Mouse (Mus musculus): Measurements from ENCODE around the gene Htra2.

Htra2 gene

GRCm38 (mm10) chr6:83070311-83071219, 15.5 kb upstream of the Htra2 start:
- DNase-seq (ENCODE audit: low spot score in 2 of 2), result peak in 1 of 2 experiments; percentile 28

GRCm38 (mm10) chr6:83070247-83070310, 15.0 kb upstream of the Htra2 start, which contains the start of gene Tlx2:
Gene Tlx2 (minus strand): TSS chr6:83070293.
- DNase-seq (ENCODE audit: low spot score in 2 of 2), result no peak

- DNase-seq (ENCODE audit: low spot score in 2 of 2), result no peak
Measured at GRCm38 (mm10) chr6:83069488-83070246, 14.6 kb upstream of the Htra2 start.

GRCm38 (mm10) chr6:83068706-83069487, 13.8 kb upstream of the Htra2 start:
- no peak for DNase-seq (ENCODE audit: low spot score in 2 of 2)

GRCm38 (mm10) chr6:83068221-83068620, 13.1 kb upstream of the Htra2 start:
- DNase-seq (ENCODE audit: low spot score in 2 of 2), result no peak

- DNase-seq (ENCODE audit: low spot score in 2 of 2), result no peak
Measured at GRCm38 (mm10) chr6:83066441-83066840, 11.4 kb upstream of the Htra2 start.

- DNase-seq (ENCODE audit: low spot score in 2 of 2), result no peak
Measured at GRCm38 (mm10) chr6:83065995-83066394, 10.9 kb upstream of the Htra2 start.

GRCm38 (mm10) chr6:83058725-83059124, 3.7 kb upstream of the Htra2 start:
- DNase-seq (ENCODE audit: low spot score in 2 of 2), result no peak

- DNase-seq (ENCODE audit: low spot score in 2 of 2), result peak in 1 of 2 experiments; percentile 36
Measured at GRCm38 (mm10) chr6:83057790-83058189, 2.7 kb upstream of the Htra2 start, which contains the start of gene Dqx1. Gene Dqx1 (plus strand): TSS chr6:83057844.

GRCm38 (mm10) chr6:83054074-83054851, 810 bp downstream of the Htra2 start, which contains the start of gene Aup1:
Gene Aup1 (plus strand): TSS chr6:83054521.
- DNase-seq (ENCODE audit: low spot score in 2 of 2), result peak; percentile 96 to 97

- DNase-seq (ENCODE audit: low spot score in 2 of 2), result peak in 1 of 2 experiments; percentile 26
Measured at GRCm38 (mm10) chr6:83053136-83053960, 1.7 kb downstream of the Htra2 start.

GRCm38 (mm10) chr6:83049367-83049766, 5.7 kb downstream of the Htra2 start:
- no peak for DNase-seq (ENCODE audit: low spot score in 2 of 2)

- DNase-seq (ENCODE audit: low spot score in 2 of 2), result no peak
Measured at GRCm38 (mm10) chr6:83044742-83045141, 10.3 kb downstream of the Htra2 start.

GRCm38 (mm10) chr6:83043993-83044392, 11.1 kb downstream of the Htra2 start:
- no peak for DNase-seq (ENCODE audit: low spot score in 2 of 2)

GRCm38 (mm10) chr6:83043561-83043960, 11.5 kb downstream of the Htra2 start:
- DNase-seq (ENCODE audit: low spot score in 2 of 2), result no peak

GRCm38 (mm10) chr6:83040601-83041000, 14.5 kb downstream of the Htra2 start:
- DNase-seq (ENCODE audit: low spot score in 2 of 2), result no peak

GRCm38 (mm10) chr6:83038496-83039012, 16.5 kb downstream of the Htra2 start:
- peak; percentile 80 to 92 for DNase-seq (ENCODE audit: low spot score in 2 of 2)

- no peak for DNase-seq (ENCODE audit: low spot score in 2 of 2)
Measured at GRCm38 (mm10) chr6:83037188-83037587, 17.9 kb downstream of the Htra2 start.

GRCm38 (mm10) chr6:83034463-83035055, 20.5 kb downstream of the Htra2 start:
- DNase-seq (ENCODE audit: low spot score in 2 of 2), result no peak
